Mouse (Mus musculus): Measurements from ENCODE around the gene Megf8. TPM values are rescaled to one million over a fixed set of nuclear protein-coding genes. Genes with fewer than 3 reads are reported as not detected.
A peak's percentile ranks its signal among the peaks of the same experiment; 100 is the strongest.

The Megf8 gene
- polyA plus RNA-seq, 1 experiment from 2014 or later: 16.6 TPM

DNA sequence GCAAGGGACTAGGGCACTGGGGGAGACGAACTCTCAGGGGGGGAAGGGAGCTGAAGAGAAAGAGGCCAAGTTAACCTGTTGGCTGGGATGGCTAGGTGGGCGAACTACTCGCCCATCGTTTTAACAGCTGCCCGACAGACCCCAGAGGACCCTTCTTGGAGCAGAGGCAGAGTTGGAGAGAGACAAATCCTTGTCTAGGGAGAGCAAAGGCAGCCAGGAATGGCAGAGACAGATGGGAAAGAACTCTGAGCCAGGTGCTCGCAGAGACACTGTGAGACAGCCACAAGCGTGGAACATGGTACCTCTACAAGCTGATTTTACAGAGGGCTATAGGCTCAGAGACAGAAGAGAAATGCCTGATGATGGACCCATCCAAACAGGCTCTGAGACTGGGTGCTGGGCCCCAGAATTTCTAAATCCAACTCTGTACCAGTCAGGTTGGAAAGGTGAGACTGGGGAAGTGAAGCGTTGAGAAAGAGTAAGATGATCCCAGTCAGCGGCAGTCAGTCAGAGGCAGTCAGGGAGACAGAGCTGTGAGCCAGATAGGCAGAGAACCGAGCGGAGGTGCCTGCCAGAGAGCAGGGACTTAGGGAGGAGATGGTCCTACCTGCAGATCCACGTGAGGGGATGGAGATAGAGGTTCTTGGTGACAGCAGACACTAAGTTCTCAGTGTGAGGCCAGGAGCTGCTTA is 52.2 kb downstream of the Megf8 start, which contains the start of gene Cnfn:
Gene Cnfn (minus strand): TSS at position 667 of the 692 bp plus-strand sequence.
- 51% methylated on average over 12 of the region's 12 CpGs for WGBS
- peaks cover 65% of the 10 kb centered on the region for H3K27me3 ChIP-seq (ENCODE audit: poor library complexity, severe bottlenecking)

DNA sequence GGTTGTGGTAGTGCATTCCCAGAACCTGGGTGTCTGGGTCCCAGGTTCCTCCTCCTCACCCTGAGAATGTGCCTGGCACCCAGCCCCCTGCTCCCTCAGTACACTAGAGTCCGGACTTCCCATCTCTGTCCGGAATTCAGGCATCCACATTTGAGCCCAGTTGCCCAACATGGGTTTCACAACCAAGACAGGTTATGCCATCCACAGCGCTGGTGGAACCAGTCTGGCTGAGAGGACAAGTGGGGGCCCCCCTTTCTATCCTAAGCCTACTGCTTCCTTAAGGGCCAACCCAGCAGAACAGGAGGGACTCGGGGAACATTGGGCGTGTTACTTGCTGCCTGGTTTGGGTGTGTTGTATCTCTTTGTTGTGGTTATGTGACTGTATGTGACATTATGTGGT is 55.5 kb downstream of the Megf8 start:
- Histone ChIP-seq H3K4me3 (no peak overlapping the region), H3K9me3 (no peaks in the 10 kb centered on the region), H3K27me3 (ENCODE audit: poor library complexity, severe bottlenecking) (peaks cover 62% of the 10 kb centered on the region), H3K27ac (no peak overlapping the region), H3K4me1 (peaks cover 23% of the 10 kb centered on the region), H3K36me3 (replicated peaks) (no peaks in the 10 kb centered on the region)
- DNase-seq (ENCODE audit: extremely low spot score, low spot score): no peak
- WGBS: 89% methylated on average over 5 of the region's 5 CpGs

More for the DNA sequence above, 52.2 kb downstream of the Megf8 start, which contains the start of gene Cnfn:
- Histone ChIP-seq H3K4me3 (no peak within 1 kb of the TSS), H3K36me3 (replicated peaks) (peaks cover 6% of the 10 kb centered on the region), H3K4me1 (peaks cover 30% of the 10 kb centered on the region), H3K9me3 (no peaks in the 10 kb centered on the region), H3K27ac (no peak within 1 kb of the TSS)
- no peak for DNase-seq (ENCODE audit: extremely low spot score, low spot score)

DNA sequence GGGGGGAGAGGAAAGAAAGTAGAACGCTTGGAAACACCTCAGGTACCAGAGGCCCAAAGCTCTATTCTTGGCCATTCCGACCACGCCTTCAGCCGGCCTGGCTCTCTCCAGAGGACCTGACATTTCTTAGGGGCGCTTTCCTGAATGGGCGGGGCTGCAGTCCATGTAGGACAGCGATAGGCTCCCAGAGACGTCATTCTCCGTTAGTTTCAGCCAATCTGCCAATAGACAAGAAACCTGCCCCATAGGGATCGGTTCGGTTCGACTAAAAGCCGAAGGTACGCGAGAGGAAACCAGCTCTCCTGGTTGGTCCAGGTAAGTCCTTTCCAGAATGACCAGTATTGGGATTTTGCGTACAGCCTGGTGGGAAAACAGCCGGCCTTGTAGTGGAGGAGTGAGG is 59.6 kb downstream of the Megf8 start:
- Histone ChIP-seq H3K4me1 (peaks cover 39% of the 10 kb centered on the region), H3K27me3 (ENCODE audit: poor library complexity, severe bottlenecking) (peaks cover 65% of the 10 kb centered on the region), H3K9me3 (no peaks in the 10 kb centered on the region), H3K4me3 (peak overlapping the region; percentile 42), H3K36me3 (replicated peaks) (no peaks in the 10 kb centered on the region; the same call in 1 of the 2 replicates), H3K27ac (no peak overlapping the region)
- 4% methylated on average over 17 of the region's 17 CpGs for WGBS
- peak; percentile 67 for DNase-seq (ENCODE audit: extremely low spot score, low spot score)

DNA sequence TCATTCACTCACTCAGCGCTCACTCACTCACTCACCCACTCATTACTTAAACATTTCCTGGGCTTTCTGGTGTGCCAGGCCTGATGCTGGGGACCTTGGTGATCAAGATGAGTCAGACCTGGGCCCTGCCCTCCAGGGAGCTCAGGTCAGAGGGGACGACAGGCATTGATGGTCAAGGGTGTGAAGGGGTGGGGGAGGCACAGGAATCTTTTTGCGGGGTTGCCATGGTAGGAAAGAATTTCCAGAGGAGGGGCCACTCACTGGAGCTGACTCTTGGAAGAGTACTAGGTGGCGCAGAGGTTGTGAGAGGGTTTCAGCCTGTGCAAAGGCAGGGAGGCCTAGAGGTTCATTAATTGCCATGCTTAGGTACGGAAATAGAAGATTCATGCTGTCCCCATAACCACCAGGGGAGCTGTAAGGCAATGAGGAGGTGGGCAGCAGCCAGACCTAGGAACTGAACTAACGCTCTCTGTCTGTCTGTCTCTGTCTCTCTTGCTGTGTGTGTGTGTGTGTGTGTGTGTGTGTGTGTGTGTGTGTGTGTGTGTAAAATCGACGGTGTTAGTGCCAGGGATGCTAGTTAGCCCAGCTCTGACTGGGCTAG is 60.2 kb downstream of the Megf8 start:
- Histone ChIP-seq H3K36me3 (replicated peaks) (peaks cover 2% of the 10 kb centered on the region), H3K27me3 (ENCODE audit: poor library complexity, severe bottlenecking) (peaks cover 69% of the 10 kb centered on the region), H3K9me3 (no peaks in the 10 kb centered on the region), H3K4me1 (peaks cover 39% of the 10 kb centered on the region), H3K27ac (no peak overlapping the region), H3K4me3 (peak overlapping the region; percentile 42)
- 54% methylated on average over 8 of the region's 8 CpGs for WGBS
- DNase-seq (ENCODE audit: extremely low spot score, low spot score): no peak

DNA sequence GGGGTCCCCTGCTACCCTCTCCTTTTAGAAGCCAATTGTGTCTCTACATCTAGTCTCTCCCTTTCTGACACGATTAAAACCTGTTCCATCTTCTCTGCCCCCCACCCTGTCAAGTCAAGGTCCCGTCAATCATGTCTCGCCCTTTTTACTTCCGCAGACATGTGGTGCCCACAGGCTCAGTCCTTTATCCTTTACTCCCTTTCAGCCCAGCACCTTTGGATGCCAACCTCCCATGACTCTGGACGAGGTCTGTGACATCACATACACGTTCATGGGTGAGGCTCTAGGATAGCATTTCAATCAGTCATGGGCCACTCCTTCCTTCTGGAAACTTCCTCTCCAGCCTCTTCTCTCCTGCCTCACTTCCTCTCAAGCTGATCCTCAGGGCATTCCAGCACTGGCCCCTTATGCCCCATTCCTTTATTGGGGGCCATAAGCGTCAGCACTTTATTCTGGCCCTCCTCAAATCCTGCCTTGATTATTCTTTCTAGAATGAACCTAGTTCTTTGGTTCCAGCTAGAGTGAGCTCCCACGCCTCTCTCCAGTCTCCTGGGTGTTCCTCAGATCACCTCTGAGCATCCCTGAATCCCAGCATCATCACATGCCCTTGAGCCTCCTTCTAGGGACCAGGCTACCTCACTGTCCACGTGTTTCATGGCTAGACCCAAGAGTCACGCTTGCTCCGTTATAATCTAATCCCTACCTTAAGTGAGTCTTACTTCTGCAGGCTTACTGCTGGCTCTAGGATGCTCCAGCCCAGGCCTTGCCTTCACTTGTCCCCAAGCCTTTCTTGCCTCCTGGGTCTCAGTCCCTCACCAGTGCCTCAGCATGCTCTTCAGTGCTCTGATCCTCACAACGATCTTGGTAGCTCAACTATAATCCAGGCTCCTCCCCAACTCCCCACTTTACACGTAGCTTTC is 61.5 kb downstream of the Megf8 start:
- DNase-seq (ENCODE audit: extremely low spot score, low spot score): no peak
- Histone ChIP-seq H3K27ac (no peak overlapping the region), H3K36me3 (replicated peaks) (peaks cover 12% of the 10 kb centered on the region), H3K4me1 (peaks cover 39% of the 10 kb centered on the region), H3K9me3 (no peaks in the 10 kb centered on the region), H3K4me3 (no peak overlapping the region), H3K27me3 (ENCODE audit: poor library complexity, severe bottlenecking) (peaks cover 69% of the 10 kb centered on the region)
- WGBS: 84% methylated on average over 13 of the region's 13 CpGs

DNA sequence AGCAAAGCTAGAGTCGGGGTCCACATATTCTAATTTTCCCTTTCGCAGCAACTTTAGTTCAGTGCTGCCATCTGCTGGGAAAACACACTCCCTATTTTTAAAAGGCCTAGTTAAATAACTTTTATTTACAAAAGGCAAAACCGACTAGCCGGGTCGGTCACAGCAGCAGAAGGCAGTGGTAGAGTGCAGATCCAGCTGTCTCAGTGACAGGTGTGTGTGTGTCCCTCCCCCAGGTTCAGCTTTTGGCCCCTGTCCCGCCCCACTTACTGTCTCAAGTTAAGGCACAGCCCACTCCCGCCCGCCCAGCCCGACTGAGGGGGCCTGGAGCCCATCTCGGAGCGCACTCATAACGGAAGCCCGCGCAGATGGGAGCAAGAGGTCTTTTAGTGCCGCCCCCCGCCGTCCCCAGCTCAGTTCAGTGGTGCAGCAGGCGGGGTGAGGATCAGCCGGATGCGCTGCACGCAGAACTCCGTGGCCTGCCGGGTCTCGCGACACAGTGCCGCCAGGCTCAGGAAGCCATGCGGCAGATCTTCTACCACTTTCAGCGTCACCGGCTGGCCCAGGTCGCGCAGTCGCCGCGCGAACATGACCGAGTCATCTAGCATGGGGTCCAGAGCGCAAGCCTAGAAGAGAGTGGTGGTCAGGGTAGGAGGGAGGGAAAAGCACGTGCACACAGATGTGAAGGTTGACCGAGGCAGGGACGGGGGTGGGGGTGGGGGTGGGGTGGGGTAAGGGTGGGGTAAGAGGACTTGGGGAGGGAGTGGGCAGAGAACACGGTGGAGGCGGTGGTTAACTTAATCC is 62.8 kb downstream of the Megf8 start:
- H3K27ac ChIP-seq: peak overlapping the region; percentile 80
- no peaks in the 10 kb centered on the region for H3K9me3 ChIP-seq
- 1% methylated on average over 42 of the region's 42 CpGs for WGBS
- H3K4me3 ChIP-seq: peak overlapping the region; percentile 60
- peaks cover 63% of the 10 kb centered on the region for H3K27me3 ChIP-seq (ENCODE audit: poor library complexity, severe bottlenecking)
- H3K36me3 ChIP-seq (replicated peaks): peaks cover 25% of the 10 kb centered on the region
- H3K4me1 ChIP-seq: peaks cover 39% of the 10 kb centered on the region
- peak; percentile 55 for DNase-seq (ENCODE audit: extremely low spot score, low spot score)

DNA sequence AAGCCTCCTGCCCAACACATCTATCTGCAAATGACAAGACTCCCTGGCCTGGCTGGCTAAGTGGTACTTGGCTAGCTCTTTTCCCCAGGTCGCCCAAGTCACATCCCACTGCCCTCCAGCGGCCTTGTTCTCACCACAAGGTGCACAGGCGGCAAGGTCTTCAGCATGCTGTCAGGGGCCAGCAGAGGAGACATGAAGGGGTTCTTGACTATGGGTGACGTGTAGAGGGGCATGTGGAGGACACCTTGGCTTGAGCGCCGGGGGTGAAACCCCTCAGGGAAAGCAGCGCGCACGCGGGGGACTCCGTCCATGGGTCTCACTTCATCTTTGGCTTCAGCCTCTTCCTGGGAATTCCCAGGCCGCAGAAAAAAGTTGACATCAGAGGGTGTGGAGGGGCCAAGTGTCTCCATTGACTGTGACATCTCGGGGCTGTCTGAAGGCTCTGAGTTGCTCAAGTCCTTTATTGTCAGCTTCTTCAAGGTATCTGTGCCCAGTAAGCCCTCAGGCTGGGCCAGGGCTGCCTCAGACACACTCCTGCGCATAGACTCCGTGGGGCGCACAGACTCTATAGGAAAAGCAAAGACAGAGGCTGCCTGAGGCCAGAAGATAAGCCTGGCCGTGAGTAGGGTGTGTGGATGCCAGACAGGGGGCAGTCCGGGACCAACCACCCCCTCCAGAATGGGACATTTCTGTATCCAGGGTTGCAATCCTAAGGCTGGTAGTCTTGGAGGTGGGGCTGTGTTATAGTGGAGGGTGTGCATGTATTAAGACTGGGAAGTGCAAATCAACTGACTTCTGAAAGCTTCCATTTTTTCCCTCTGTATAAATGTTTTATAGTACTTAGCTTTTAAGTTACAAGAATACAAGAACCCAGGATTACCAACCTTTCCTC is 63.7 kb downstream of the Megf8 start:
- Histone ChIP-seq H3K27ac (peak overlapping the region; percentile 80; the same call in 1 of the 2 replicates), H3K4me3 (peak overlapping the region; percentile 60), H3K27me3 (ENCODE audit: poor library complexity, severe bottlenecking) (peaks cover 58% of the 10 kb centered on the region)

DNA sequence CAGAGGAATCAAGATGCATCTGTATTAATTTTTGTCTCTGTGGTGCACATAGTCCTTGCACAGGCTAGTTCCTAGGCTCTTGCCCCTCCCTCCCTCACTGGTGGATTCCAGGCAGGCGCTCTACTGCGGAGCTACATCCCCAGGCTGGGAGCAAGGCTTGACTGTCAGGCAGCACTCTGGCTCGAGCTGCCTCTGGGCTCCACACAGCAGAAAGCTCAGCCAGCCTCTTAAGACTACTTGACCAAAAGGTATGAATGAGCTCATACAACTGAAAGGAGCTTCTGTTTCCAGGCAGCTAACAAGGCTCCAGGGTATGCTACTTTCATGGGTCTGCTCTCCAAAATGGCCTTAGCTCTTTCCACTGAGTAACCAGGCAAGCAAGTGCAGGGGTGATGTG is 64.3 kb downstream of the Megf8 start:
- no peak for DNase-seq (ENCODE audit: extremely low spot score, low spot score)
- Histone ChIP-seq H3K9me3 (no peaks in the 10 kb centered on the region), H3K27me3 (ENCODE audit: poor library complexity, severe bottlenecking) (peaks cover 52% of the 10 kb centered on the region), H3K27ac (no peak overlapping the region), H3K4me3 (no peak overlapping the region), H3K4me1 (peaks cover 37% of the 10 kb centered on the region), H3K36me3 (replicated peaks) (peaks cover 40% of the 10 kb centered on the region)
- WGBS: 32% methylated on average over 3 of the region's 3 CpGs

More for the DNA sequence above, 63.7 kb downstream of the Megf8 start:
- Histone ChIP-seq H3K4me1 (peaks cover 39% of the 10 kb centered on the region), H3K36me3 (replicated peaks) (peaks cover 34% of the 10 kb centered on the region), H3K9me3 (no peaks in the 10 kb centered on the region)
- WGBS: 55% methylated on average over 18 of the region's 18 CpGs
- DNase-seq (ENCODE audit: extremely low spot score, low spot score): no peak

DNA sequence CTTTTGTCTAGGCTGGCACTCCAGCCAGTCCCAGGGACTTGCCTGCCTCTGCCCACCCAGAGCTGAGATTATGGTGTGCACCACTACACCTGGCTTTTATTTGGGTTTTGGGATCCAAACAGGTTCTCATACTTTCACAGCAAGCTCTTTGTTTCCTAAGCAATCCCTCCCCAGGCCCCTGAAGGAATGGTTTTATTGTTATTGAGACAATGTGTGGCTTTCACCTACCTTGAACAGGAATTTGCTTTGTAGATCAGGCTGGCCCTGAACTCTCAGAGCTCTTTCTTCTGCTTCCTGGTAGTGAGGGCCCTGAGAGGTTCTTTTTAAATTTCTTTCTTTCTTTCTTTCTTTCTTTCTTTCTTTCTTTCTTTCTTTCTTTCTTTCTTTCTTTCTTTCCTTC is 65.6 kb downstream of the Megf8 start:
- Histone ChIP-seq H3K27ac (no peak overlapping the region), H3K36me3 (replicated peaks) (peaks cover 49% of the 10 kb centered on the region)

DNA sequence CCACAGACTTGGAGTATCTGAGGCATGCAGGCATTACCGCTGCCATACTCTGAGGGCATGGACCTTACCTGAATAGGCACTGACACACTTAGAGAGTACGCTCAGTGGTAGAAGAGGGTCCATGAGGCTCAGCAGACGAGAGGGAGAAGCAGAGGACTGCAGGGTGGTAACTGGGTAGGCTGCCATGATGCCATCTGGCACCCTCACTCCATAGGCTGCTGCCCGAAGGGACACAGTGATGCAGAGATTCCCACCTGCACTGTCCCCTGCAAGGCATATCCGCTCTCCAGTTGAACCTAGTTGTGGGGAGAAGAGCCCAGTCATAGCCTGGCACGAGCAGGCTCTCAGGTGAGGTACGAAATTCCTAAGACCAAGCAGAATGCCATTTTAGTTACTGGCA is 66.4 kb downstream of the Megf8 start:
- WGBS: 93% methylated on average over 7 of the region's 7 CpGs
- no peak overlapping the region for H3K27ac ChIP-seq
- H3K27me3 ChIP-seq (ENCODE audit: poor library complexity, severe bottlenecking): peaks cover 33% of the 10 kb centered on the region
- peaks cover 23% of the 10 kb centered on the region for H3K4me1 ChIP-seq
- H3K9me3 ChIP-seq: no peaks in the 10 kb centered on the region
- no peak for DNase-seq (ENCODE audit: extremely low spot score, low spot score)
- H3K4me3 ChIP-seq: no peak overlapping the region
- H3K36me3 ChIP-seq (replicated peaks): peaks cover 57% of the 10 kb centered on the region

More for the DNA sequence above, 65.6 kb downstream of the Megf8 start:
- Histone ChIP-seq H3K4me3 (no peak overlapping the region), H3K9me3 (no peaks in the 10 kb centered on the region), H3K27me3 (ENCODE audit: poor library complexity, severe bottlenecking) (peaks cover 42% of the 10 kb centered on the region), H3K4me1 (peaks cover 24% of the 10 kb centered on the region)
- no peak for DNase-seq (ENCODE audit: extremely low spot score, low spot score)

DNA sequence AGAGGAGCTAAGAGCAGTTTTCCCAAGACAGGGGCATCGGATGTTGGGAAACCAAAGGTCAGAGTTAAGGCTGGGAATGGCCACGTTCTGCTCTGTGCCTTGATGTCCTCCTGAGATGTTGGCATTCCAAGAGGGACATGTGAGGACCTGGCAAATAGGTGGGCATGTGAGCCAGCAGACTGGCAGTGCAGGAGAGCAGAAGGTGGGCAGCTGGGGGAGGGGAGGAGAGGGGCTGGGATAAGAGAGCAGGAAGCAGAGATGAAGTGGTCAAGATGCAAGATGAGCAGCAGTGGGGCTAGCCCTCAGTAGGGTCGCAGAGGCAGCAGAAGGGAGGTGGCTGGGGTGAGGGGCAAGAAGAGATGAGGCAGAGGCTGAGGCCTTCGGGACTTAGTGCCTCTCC is 66.9 kb downstream of the Megf8 start:
- Histone ChIP-seq H3K27me3 (ENCODE audit: poor library complexity, severe bottlenecking) (peaks cover 28% of the 10 kb centered on the region), H3K4me3 (no peak overlapping the region), H3K27ac (no peak overlapping the region), H3K4me1 (peaks cover 20% of the 10 kb centered on the region), H3K9me3 (no peaks in the 10 kb centered on the region), H3K36me3 (replicated peaks) (peaks cover 59% of the 10 kb centered on the region)
- WGBS: 84% methylated on average over 4 of the region's 4 CpGs
- no peak for DNase-seq (ENCODE audit: extremely low spot score, low spot score)

All from forebrain, embryonic 10.5 days (tissue).